Mouse (Mus musculus) neural tube, embryonic 11.5 days (tissue): ENCODE data around the gene Armh1. TPM values are rescaled to one million over a fixed set of nuclear protein-coding genes. Genes with fewer than 3 reads are reported as not detected.

Source experiments
- ATAC-seq: fragments of 200-750 bp; cut with Nextera tagmentation; 2 replicates; pipeline ENCODE4 v1.8.0; 2017; ENCODE audit warnings: moderate number of reproducible peaks, mild to moderate bottlenecking, moderate TSS enrichment, moderate library complexity; ENCODE audit not compliant: insufficient read depth, low FRiP score, low TSS enrichment
- DNase-seq: peaks from one replicate; pipeline ENCODE4 v3.0.0-alpha.2; 2015; ENCODE audit warnings: low spot score
- H3K27ac ChIP-seq: fragments of 300-500 bp; sonication (generic); 2 replicates; pipeline ENCODE4 v1.5.1; 2014; ENCODE audit warnings: low read depth, mild to moderate bottlenecking, low read length
- H3K27me3 ChIP-seq: fragments of 300-500 bp; sonication (generic); 2 replicates; pipeline ENCODE4 v1.6.1; 2014; ENCODE audit warnings: mild to moderate bottlenecking, low read length, mixed read lengths; ENCODE audit not compliant: control insufficient read depth, insufficient read depth
- H3K36me3 ChIP-seq: fragments of 300-500 bp; sonication (generic); 2 replicates; pipeline ENCODE4 v1.6.1; 2014; ENCODE audit warnings: mild to moderate bottlenecking, low read length, moderate library complexity, mixed read lengths; ENCODE audit not compliant: control insufficient read depth, insufficient read depth
- H3K4me1 ChIP-seq: fragments of 300-500 bp; sonication (generic); 2 replicates; pipeline ENCODE4 v1.6.1; 2014; ENCODE audit warnings: low read length, mixed read lengths; ENCODE audit not compliant: control insufficient read depth, insufficient read depth
- H3K4me2 ChIP-seq: fragments of 300-500 bp; sonication (generic); 2 replicates; pipeline ENCODE4 v1.6.1; 2014; ENCODE audit warnings: low read depth, mild to moderate bottlenecking, moderate library complexity
- H3K4me3 ChIP-seq: fragments of 300-500 bp; sonication (generic); 2 replicates; pipeline ENCODE4 v1.5.1; 2014; ENCODE audit warnings: low read depth, low read length
- H3K9ac ChIP-seq: fragments of 300-500 bp; sonication (generic); 2 replicates; pipeline ENCODE4 v1.6.1; 2014; ENCODE audit warnings: mild to moderate bottlenecking, low read length
- H3K9me3 ChIP-seq: fragments of 300-500 bp; sonication (generic); 2 replicates; pipeline ENCODE4 v1.6.1; 2016; ENCODE audit warnings: low read length; ENCODE audit not compliant: control insufficient read depth
- WGBS: fragments of 180-500 bp; shearing (Covaris S2); extraction: QIAGEN DNeasy Blood & Tissue Kit; methylation state at CpG from one replicate; pipeline ENCODE4 v1.1.7; 2014; 5-methylcytosine and 5-hydroxymethylcytosine counted together
- polyA plus RNA-seq: library from polyadenylated mRNA; unstranded; fragments of >200 nt; fragmentation: Nextera tagmentation; extraction: Ambion mirVana; gene quantifications from 2 replicates; pipeline ENCODE4 v1.2.1, GENCODE M21; 2014

Gene Armh1
- polyA plus RNA-seq, 1 experiment from 2014 or later = not detected

DNA sequence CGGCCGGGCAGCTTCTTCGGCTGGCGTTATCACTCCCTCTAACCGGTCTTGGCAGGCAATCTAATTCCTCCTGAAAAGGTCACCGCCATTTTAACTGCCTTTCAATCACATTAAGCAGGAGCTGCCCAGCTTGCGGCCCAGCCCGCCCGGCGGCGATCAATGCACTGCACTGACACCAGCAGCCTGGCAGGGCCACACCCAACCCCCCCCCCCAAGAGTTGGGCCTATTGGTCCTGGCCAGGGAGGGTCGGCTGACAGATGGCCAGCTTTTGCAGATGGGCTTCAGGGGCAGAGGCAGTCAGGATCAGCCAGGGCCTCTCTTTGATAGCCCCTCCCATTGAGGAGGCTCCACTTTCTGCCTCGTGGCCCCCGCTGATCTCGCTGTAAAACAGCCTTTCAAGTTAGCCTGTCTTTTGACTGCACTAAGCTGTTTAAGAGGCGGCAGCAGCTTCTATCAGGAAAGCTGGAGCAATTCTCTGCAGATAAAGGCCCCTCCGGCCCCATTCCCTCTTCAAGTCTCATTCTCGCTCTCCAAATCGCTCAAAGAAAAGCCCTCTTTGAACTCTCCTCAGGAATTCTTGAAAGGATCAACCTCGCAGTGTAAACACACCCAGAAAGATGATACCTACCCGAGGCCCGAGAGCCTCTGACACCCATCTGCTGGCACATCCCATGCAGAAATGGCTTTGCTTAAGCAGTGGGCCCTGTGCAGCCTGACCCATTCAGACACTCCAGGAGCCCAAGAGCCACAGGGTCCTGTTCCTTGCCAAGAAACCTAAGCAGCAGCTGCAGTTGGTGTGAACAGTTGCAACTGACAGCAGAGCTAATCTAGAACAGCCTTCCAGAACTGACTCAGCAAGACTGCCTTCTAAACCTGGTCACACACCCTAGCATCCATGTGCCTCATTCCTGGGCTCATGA lies 31.6 kb upstream of the Armh1 start:
- DNase-seq (peak; percentile 68), ATAC-seq (peak; percentile 62)
- Histone ChIP-seq H3K27me3 (no peaks in the 10 kb centered on the region), H3K27ac (peak overlapping the region; percentile 63), H3K9me3 (no peaks in the 10 kb centered on the region), H3K9ac (no peak overlapping the region), H3K4me3 (no peak overlapping the region), H3K36me3 (peaks cover 12% of the 10 kb centered on the region), H3K4me1 (peaks cover 43% of the 10 kb centered on the region), H3K4me2 (no peak overlapping the region)
- 6% methylated on average over 22 of the region's 22 CpGs for WGBS

DNA sequence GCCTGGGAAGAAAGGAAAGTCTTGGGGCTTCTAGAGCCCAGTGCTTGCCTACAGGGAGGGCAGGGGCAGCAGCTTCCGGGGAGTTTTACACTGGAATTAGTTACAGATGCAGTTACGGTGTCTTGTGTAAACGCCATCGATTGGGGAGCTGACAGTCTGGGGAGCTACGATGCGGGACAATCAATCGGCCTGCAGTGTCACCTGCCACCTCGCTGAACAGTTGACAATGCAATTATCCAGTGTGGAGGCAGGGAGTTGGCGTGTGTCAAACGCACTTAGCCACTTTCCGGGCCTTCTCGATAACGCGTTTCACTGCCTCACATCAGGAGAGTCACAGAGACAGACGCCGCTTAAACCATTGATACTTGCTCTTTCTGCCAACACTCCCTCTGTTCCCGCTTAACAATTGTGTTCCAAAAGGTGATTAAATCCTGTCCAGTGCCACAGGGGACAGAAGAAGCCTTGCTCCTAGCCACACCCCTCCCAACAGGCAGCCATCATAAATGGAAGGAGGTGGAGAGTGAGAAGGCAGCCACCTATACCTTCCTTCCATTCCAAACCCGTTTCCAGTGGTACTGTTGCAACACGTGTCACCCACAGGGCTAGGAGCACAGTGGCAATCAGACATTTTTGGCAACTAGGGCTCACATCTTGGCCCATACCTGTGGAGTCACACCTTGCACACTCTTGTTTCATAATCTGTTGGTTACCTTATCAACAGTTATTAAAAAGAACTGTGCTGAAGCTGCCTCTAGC lies 29.3 kb upstream of the Armh1 start:
- DNase-seq (no peak), ATAC-seq (no peak)
- Histone ChIP-seq H3K27me3 (no peaks in the 10 kb centered on the region), H3K36me3 (peaks cover 16% of the 10 kb centered on the region), H3K9me3 (no peaks in the 10 kb centered on the region), H3K9ac (no peak overlapping the region), H3K4me1 (peaks cover 42% of the 10 kb centered on the region), H3K4me2 (no peak overlapping the region), H3K27ac (no peak overlapping the region), H3K4me3 (no peak overlapping the region)
- 35% methylated on average over 19 of the region's 19 CpGs for WGBS

DNA sequence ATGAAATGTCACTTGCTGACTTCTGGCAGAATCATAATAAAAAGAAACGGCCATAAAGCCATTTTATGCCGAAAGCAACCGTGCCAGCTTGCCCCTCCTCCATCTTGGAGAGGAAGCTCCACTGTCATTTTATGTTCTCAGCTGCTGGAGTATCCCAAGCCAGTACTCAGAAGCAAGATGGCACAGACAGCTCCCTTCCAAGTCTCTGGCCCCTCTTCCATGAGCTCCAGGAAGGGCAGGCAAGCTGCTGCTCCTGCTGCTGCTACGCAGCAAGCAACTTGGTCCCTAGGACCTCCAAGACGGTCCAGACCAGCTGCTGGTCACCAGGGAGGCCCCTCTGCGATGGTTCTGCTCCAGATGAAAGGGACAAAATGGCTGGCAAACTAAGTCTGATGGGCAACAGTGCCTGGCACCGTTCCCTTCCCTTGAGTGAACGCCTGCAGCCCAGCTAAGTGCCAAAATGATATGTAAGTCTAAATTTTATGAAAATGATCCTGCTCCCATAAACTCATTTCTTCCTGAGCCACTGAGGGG lies 28.5 kb upstream of the Armh1 start:
- no peaks in the 10 kb centered on the region for H3K9me3 ChIP-seq
- H3K4me2 ChIP-seq = no peak overlapping the region
- DNase-seq (no peak), ATAC-seq (no peak)
- peaks cover 39% of the 10 kb centered on the region for H3K4me1 ChIP-seq
- WGBS = 74% methylated on average over 8 of the region's 8 CpGs
- peaks cover 18% of the 10 kb centered on the region for H3K36me3 ChIP-seq
- H3K9ac ChIP-seq = no peak overlapping the region
- H3K27me3 ChIP-seq = no peaks in the 10 kb centered on the region
- H3K4me3 ChIP-seq = no peak overlapping the region
- H3K27ac ChIP-seq = no peak overlapping the region

DNA sequence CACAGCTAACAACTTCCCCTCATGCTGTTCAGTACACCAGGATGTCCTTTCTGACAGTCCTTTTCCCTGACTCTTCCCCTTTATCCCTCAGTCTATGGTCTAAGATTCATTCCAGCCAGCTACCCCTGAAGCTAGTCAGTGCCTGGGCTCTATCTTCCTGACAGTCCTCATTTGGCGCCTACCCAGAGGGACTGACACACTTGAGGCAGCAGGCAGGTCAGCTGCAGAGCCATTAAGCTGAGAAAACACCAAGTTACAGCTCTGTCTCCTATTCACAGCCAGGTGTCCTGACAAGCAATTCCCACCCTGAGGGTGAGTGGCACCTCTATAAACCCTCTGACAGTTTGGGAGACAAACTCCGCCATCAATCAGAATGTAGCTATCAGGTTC lies 27.3 kb upstream of the Armh1 start:
- 61% methylated on average over 2 of the region's 2 CpGs for WGBS

DNA sequence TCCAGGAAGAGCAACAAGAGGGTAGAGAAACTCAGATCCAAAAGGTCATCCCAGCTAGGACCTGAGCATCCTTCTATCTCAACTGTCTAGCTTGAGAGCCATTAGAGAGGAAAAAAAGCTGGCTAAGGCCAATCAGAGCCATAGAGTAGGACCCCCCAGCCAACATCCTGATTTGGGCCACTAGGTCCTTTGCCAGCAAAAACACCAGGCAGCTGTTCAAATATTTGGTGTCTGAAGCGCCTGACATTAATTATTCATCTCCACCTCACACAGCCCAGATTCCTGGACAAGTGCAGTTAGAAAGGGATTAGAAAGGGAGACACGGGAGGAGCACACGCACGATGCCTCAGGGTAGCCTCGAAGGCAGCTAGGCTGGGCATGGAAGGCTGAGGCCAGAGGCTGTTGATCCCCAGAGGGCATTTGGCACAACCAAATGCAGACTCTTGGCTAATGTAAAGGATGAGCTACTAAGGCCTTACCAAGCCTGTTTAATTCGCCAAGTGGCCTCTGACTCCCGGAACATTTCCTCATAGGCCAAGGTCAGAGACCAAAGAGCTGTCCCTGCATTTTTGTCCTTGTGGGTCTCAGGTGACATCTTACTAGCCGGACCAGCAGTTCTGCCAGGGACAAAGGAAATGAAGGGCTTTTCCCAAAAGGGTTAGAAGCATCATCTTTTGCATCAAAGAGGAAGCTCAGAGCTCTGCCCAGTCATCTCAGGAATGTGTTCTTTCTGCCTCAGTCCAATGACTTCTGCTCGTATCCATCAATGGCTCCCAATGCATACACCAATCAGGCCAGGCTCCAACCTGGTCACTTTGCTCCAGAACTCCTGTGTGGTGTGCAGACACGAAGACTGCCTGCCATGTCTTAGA lies 26.7 kb upstream of the Armh1 start:
- Histone ChIP-seq H3K36me3 (peaks cover 28% of the 10 kb centered on the region), H3K27me3 (no peaks in the 10 kb centered on the region), H3K4me2 (no peak overlapping the region), H3K9ac (no peak overlapping the region), H3K4me1 (peaks cover 22% of the 10 kb centered on the region), H3K9me3 (peaks cover 2% of the 10 kb centered on the region; the same call in 1 of the 2 replicates), H3K4me3 (no peak overlapping the region), H3K27ac (no peak overlapping the region)
- 66% methylated on average over 10 of the region's 10 CpGs for WGBS
- no peak for DNase-seq
- no peak for ATAC-seq

More for the DNA sequence above, 27.3 kb upstream of the Armh1 start:
- Histone ChIP-seq H3K27me3 (no peaks in the 10 kb centered on the region), H3K9ac (no peak overlapping the region), H3K4me2 (no peak overlapping the region), H3K9me3 (peaks cover 2% of the 10 kb centered on the region; the same call in 1 of the 2 replicates), H3K27ac (no peak overlapping the region), H3K4me3 (no peak overlapping the region), H3K4me1 (peaks cover 28% of the 10 kb centered on the region), H3K36me3 (peaks cover 23% of the 10 kb centered on the region)
- no peak for ATAC-seq
- no peak for DNase-seq

DNA sequence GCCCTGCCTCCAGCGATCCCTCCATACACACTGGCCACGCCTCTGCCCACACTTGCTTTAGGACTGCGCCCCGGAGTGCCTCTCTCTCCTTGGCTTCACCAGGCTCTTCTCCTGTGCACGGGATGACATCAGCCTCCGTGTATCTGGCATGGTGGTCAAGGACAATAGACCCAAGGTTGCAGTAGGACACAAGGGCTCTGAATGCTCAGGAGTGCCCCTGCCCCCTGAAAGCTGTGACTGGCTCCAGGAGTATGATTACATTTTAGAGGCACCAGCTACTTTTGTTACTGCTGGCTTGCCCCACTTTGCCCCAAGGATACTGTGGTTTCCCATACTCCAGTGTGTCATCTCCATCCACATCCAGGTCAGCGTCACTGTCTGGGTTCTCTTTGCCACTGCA lies 25.8 kb upstream of the Armh1 start:
- Histone ChIP-seq H3K9me3 (peaks cover 2% of the 10 kb centered on the region; the same call in 1 of the 2 replicates), H3K9ac (no peak overlapping the region), H3K36me3 (peaks cover 30% of the 10 kb centered on the region), H3K4me3 (no peak overlapping the region), H3K27me3 (no peaks in the 10 kb centered on the region), H3K4me2 (no peak overlapping the region), H3K4me1 (peaks cover 19% of the 10 kb centered on the region), H3K27ac (no peak overlapping the region)
- WGBS = 85% methylated on average over 7 of the region's 7 CpGs
- no peak for ATAC-seq
- DNase-seq = no peak

DNA sequence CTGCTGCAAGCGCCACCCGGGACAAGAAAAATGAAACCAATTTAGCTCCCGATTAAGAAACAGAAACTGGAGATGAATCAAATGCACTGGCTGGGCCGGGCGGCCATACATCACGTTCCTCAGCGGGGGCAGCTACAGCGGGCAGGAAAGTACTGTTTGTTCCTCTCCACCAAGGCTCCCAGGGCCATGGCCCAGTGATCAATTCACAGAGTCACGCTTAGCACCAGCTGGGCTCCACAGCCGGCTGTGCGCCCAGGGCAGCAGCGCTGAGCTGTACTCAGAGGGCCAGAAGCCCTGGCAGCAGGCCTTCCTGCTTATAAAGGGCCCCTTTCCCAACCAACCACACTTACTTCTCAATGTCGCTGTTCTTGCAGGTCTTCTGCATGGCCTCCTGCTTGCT lies 25.1 kb upstream of the Armh1 start:
- Histone ChIP-seq H3K9me3 (peaks cover 2% of the 10 kb centered on the region; the same call in 1 of the 2 replicates), H3K9ac (no peak overlapping the region), H3K27me3 (no peaks in the 10 kb centered on the region), H3K4me3 (no peak overlapping the region), H3K4me1 (peaks cover 25% of the 10 kb centered on the region), H3K4me2 (no peak overlapping the region), H3K36me3 (peaks cover 30% of the 10 kb centered on the region), H3K27ac (peak overlapping the region; percentile 60)
- DNase-seq (peak; percentile 44), ATAC-seq (no peak)
- WGBS = 76% methylated on average over 13 of the region's 13 CpGs

DNA sequence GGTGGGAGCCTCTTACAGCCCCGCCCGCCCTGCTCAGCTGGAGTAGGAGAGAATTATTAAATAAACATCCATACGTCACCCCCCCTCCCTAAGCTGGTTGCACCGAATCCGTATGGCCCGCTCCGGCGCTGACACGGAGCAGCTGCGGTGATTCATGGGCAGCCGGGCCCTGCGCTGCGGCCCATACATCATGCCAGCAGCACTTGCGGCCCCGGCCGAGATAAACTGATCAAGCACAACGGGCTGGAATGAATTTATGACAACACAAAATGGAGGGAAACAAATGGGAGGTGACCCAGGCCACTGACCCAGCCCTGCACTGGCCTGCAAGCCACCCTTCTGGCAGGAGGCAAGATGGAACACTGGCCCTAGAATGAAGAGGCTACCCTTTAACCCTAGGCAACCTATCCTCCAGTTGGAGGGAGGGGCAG lies 24.4 kb upstream of the Armh1 start:
- H3K4me2 ChIP-seq = no peak overlapping the region
- peaks cover 25% of the 10 kb centered on the region for H3K4me1 ChIP-seq
- 65% methylated on average over 17 of the region's 17 CpGs for WGBS
- DNase-seq (peak; percentile 58), ATAC-seq (peak; percentile 46; the same call in 1 of the 2 replicates)
- H3K27me3 ChIP-seq = no peaks in the 10 kb centered on the region
- H3K27ac ChIP-seq = peak overlapping the region; percentile 60; the same call in 1 of the 2 replicates
- H3K9ac ChIP-seq = no peak overlapping the region
- H3K36me3 ChIP-seq = peaks cover 30% of the 10 kb centered on the region
- H3K9me3 ChIP-seq = peaks cover 2% of the 10 kb centered on the region; the same call in 1 of the 2 replicates
- no peak overlapping the region for H3K4me3 ChIP-seq
